8 mouse cellular contexts compared by ENCODE assay signal in genomic region chr17:65884061-65884669, GRCm38 (mm10). TPM values are rescaled to one million over a fixed set of nuclear protein-coding genes. Genes with fewer than 3 reads are reported as not detected.
DNase-seq lines count a peak whose midpoint lies in the region; ATAC-seq and TF ChIP-seq lines count a peak whose summit lies in the region.

No protein-coding gene starts in this region.

- H3K79me2 ChIP-seq in myocyte (ENCODE audit: control insufficient read depth, insufficient read depth), result peaks cover 41% of the 10 kb centered on the region

- under 1% methylated on average over 56 of the region's 56 CpGs for WGBS in heart, embryonic 10.5 days
- WGBS in embryonic facial prominence, embryonic 14.5 days, result 1% methylated on average over 34 of the region's 56 CpGs
- under 1% methylated on average over 52 of the region's 56 CpGs for WGBS in hindbrain, embryonic 10.5 days
- 0% methylated on average over 32 of the region's 56 CpGs for WGBS in limb, embryonic 14.5 days

- H3K4me3 ChIP-seq in heart, embryonic 10.5 days, result peak overlapping the region; percentile 99
- peak overlapping the region; percentile 96 for H3K4me3 ChIP-seq in G1E (ENCODE audit: low read depth, low read length)
- peak overlapping the region; percentile 92 for H3K4me3 ChIP-seq in embryonic facial prominence, embryonic 14.5 days (ENCODE audit: low read depth, low read length)
- H3K4me3 ChIP-seq in hindbrain, embryonic 10.5 days, result peak overlapping the region; percentile 93
- H3K4me3 ChIP-seq in limb, embryonic 14.5 days (replicated peaks; ENCODE audit: low read length), result peak overlapping the region; percentile 91
- H3K4me3 ChIP-seq in myocyte, result peak overlapping the region; percentile 40

- DNase-seq in heart, embryonic 10.5 days (ENCODE audit: low spot score), result peak; percentile 83
- DNase-seq in heart, postnatal 10 days, result no peak
- peak; percentile 54 for DNase-seq in G1E (ENCODE audit: low spot score)
- peak; percentile 47 for DNase-seq in embryonic facial prominence, embryonic 14.5 days (ENCODE audit: low spot score)
- no peak for DNase-seq in hindbrain, embryonic 10.5 days (ENCODE audit: low spot score)
- peak; percentile 26 for DNase-seq in limb, embryonic 14.5 days (ENCODE audit: low spot score)
- peak; percentile 73 for DNase-seq in thymus, postnatal 14 days

- H3K9me3 ChIP-seq in heart, embryonic 10.5 days, result no peaks in the 10 kb centered on the region
- no peaks in the 10 kb centered on the region for H3K9me3 ChIP-seq in G1E (replicated peaks)
- H3K9me3 ChIP-seq in embryonic facial prominence, embryonic 14.5 days (ENCODE audit: control insufficient read depth, low read length), result no peaks in the 10 kb centered on the region
- no peaks in the 10 kb centered on the region for H3K9me3 ChIP-seq in hindbrain, embryonic 10.5 days
- no peaks in the 10 kb centered on the region for H3K9me3 ChIP-seq in limb, embryonic 14.5 days (ENCODE audit: control insufficient read depth, low read length)

- TF ChIP-seq POLR2A in limb, embryonic 14.5 days (IDR thresholded peaks at IDR 0.05; ENCODE audit: borderline replicate concordance, extremely low read depth, insufficient read depth, insufficient read length), result no peak
- no peak for TF ChIP-seq POLR2A in myocyte (IDR thresholded peaks at IDR 0.05; ENCODE audit: insufficient read length, low read depth)

- H3K4me1 ChIP-seq in heart, embryonic 10.5 days, result peaks cover 20% of the 10 kb centered on the region
- H3K4me1 ChIP-seq in G1E (ENCODE audit: insufficient read depth, low read depth, low read length), result peaks cover 55% of the 10 kb centered on the region
- H3K4me1 ChIP-seq in embryonic facial prominence, embryonic 14.5 days (ENCODE audit: control insufficient read depth, insufficient read depth, low read length), result peaks cover 17% of the 10 kb centered on the region
- peaks cover 29% of the 10 kb centered on the region for H3K4me1 ChIP-seq in hindbrain, embryonic 10.5 days (replicated peaks)
- H3K4me1 ChIP-seq in limb, embryonic 14.5 days (ENCODE audit: control insufficient read depth, insufficient read depth, low read length), result peaks cover 22% of the 10 kb centered on the region

- peak overlapping the region; percentile 96 for H3ac ChIP-seq in myocyte (ENCODE audit: control insufficient read depth, insufficient read length)

- peak overlapping the region; percentile 93 for H3K27ac ChIP-seq in heart, embryonic 10.5 days
- H3K27ac ChIP-seq in embryonic facial prominence, embryonic 14.5 days (replicated peaks; ENCODE audit: low read depth, low read length), result peak overlapping the region; percentile 98
- H3K27ac ChIP-seq in hindbrain, embryonic 10.5 days, result peak overlapping the region; percentile 93
- peak overlapping the region; percentile 76 for H3K27ac ChIP-seq in limb, embryonic 14.5 days (replicated peaks; ENCODE audit: low read depth, low read length)

- H3K27me3 ChIP-seq in heart, embryonic 10.5 days (ENCODE audit: insufficient read depth, poor library complexity, severe bottlenecking), result no peaks in the 10 kb centered on the region
- no peaks in the 10 kb centered on the region for H3K27me3 ChIP-seq in G1E (ENCODE audit: insufficient read depth, low read length)
- no peaks in the 10 kb centered on the region for H3K27me3 ChIP-seq in embryonic facial prominence, embryonic 14.5 days (replicated peaks; ENCODE audit: control insufficient read depth, insufficient read depth, low read length)
- no peaks in the 10 kb centered on the region for H3K27me3 ChIP-seq in hindbrain, embryonic 10.5 days (ENCODE audit: insufficient read depth, poor library complexity, severe bottlenecking)
- no peaks in the 10 kb centered on the region for H3K27me3 ChIP-seq in limb, embryonic 14.5 days (ENCODE audit: control insufficient read depth, insufficient read depth, low read length)
- no peaks in the 10 kb centered on the region for H3K27me3 ChIP-seq in myocyte (ENCODE audit: control insufficient read depth, insufficient read depth, insufficient read length)

- 0 out of 2 replicates have a peak, but pooled peaks cover under 1% of the 10 kb centered on the region for H3K36me3 ChIP-seq in heart, embryonic 10.5 days
- H3K36me3 ChIP-seq in G1E (replicated peaks) (peaks cover 17% of the 10 kb centered on the region), myocyte (ENCODE audit: control insufficient read depth, insufficient read depth) (no peaks in the 10 kb centered on the region)
- H3K36me3 ChIP-seq in embryonic facial prominence, embryonic 14.5 days (ENCODE audit: control insufficient read depth, insufficient read depth, low read length), result no peaks in the 10 kb centered on the region
- no peaks in the 10 kb centered on the region for H3K36me3 ChIP-seq in hindbrain, embryonic 10.5 days
- H3K36me3 ChIP-seq in limb, embryonic 14.5 days (ENCODE audit: control insufficient read depth, insufficient read depth, low read length), result no peaks in the 10 kb centered on the region

- TF ChIP-seq CTCF in G1E (IDR thresholded peaks at IDR 0.05; ENCODE audit: low read depth, low read length), result no peak

- H3K4me2 ChIP-seq in embryonic facial prominence, embryonic 14.5 days (ENCODE audit: low read depth, low read length), result peak overlapping the region; percentile 90
- H3K4me2 ChIP-seq in limb, embryonic 14.5 days (replicated peaks; ENCODE audit: low read depth, low read length, severe bottlenecking), result peak overlapping the region; percentile 93
- peak overlapping the region; percentile 95 for H3K4me2 ChIP-seq in myocyte (ENCODE audit: low read depth)

- ATAC-seq in G1E (ENCODE audit: extremely low read depth, insufficient number of reproducible peaks, low FRiP score, poor library complexity, severe bottlenecking), result no peak
- peak; percentile 16 for ATAC-seq in embryonic facial prominence, embryonic 14.5 days (ENCODE audit: low read depth)
- ATAC-seq in limb, embryonic 14.5 days (ENCODE audit: low FRiP score, low read depth), result peak; percentile 21

- intact Hi-C loops in heart, postnatal 10 days (cut with DNase I), result loop anchor here (2.0 kb wide), 1 partner anchor 67 kb away; the partner anchor contains the start of gene Twsg1

- H3K9ac ChIP-seq in embryonic facial prominence, embryonic 14.5 days (ENCODE audit: low read depth, low read length), result peak overlapping the region; percentile 87
- peak overlapping the region; percentile 83 for H3K9ac ChIP-seq in limb, embryonic 14.5 days (ENCODE audit: low read depth, low read length, severe bottlenecking)

TF ChIP-seq in myocyte, 11 proteins besides CTCF, POLR2A, EP300 and RAD21:
- no peak for TF ChIP-seq MAX (IDR thresholded peaks at IDR 0.05; ENCODE audit: low read depth)
- TF ChIP-seq TCF12 (IDR thresholded peaks at IDR 0.05; ENCODE audit: insufficient read depth, poor library complexity, severe bottlenecking), result no peak
- TF ChIP-seq USF1 (IDR thresholded peaks at IDR 0.05; ENCODE audit: low read depth), result no peak
- TF ChIP-seq E2F4 (IDR thresholded peaks at IDR 0.05; ENCODE audit: insufficient read depth), result no peak
- peak in 2 of 3 experiments; percentile 20 to 63 for TF ChIP-seq MYOG (IDR thresholded peaks at IDR 0.05; ENCODE audit: control insufficient read depth in 1 of 3, insufficient read depth in 1 of 3, insufficient read length in 2 of 3, low read depth in 2 of 3)
- TF ChIP-seq CEBPB (IDR thresholded peaks at IDR 0.05; ENCODE audit: insufficient read depth, poor library complexity, severe bottlenecking), result no peak
- TF ChIP-seq MYOD1 (IDR thresholded peaks at IDR 0.05; ENCODE audit: control insufficient read depth in 1 of 3, insufficient read length in 2 of 3, low read depth in 2 of 3), result peak in 2 of 3 experiments; percentile 42 to 44
- no peak for TF ChIP-seq REST (IDR thresholded peaks at IDR 0.05; ENCODE audit: insufficient read depth, insufficient read length)

RNA-seq across cellular contexts. Expression of gene Ralbp1, which starts 1.4 kb away (rescaled TPM):
- polyA plus RNA-seq in heart, embryonic 10.5 days (2016; fragmentation: Nextera tagmentation; extraction: Ambion mirVana), result 46.1 and 52.1 TPM in 2 replicates
- total RNA-seq in heart, postnatal 10 days (2021), result 10 to 100 TPM; 30.7 to 38.1 TPM
- total RNA-seq in G1E (2014; fragmentation: Nextera tagmentation) (29.6 and 32.5 TPM in 2 replicates), G1E (2017) (63.1 and 69.1 TPM in 2 replicates)
- polyA plus RNA-seq in G1E (2012) (54.8 and 58.4 TPM in 2 replicates), myocyte (2012; fragmentation: generic; extraction: Trizol) (24.5 TPM)
- polyA plus RNA-seq in embryonic facial prominence, embryonic 14.5 days (2014; fragmentation: Nextera tagmentation; extraction: Ambion mirVana), result 88.9 and 95.6 TPM in 2 replicates
- polyA plus RNA-seq in hindbrain, embryonic 10.5 days (2016; fragmentation: Nextera tagmentation; extraction: Ambion mirVana), result 46.4 and 58.3 TPM in 2 replicates
- 39.9 and 44.2 TPM in 2 replicates for polyA plus RNA-seq in limb, embryonic 14.5 days (2012; rRNA removed)
- polyA plus RNA-seq in limb, embryonic 14.5 days (2014; fragmentation: Nextera tagmentation; extraction: Ambion mirVana), result 132 and 137 TPM in 2 replicates

Comparison
In these comparisons a context has a peak if more than half of its experiments do, and no peak if none do; other contexts are left out.
1. DNase-seq: peak in heart, embryonic 10.5 days (single experiment), G1E (single experiment), embryonic facial prominence, embryonic 14.5 days (single experiment), limb, embryonic 14.5 days (single experiment) and thymus, postnatal 14 days (single experiment); none in heart, postnatal 10 days (0 of 2) and hindbrain, embryonic 10.5 days (single experiment).
2. H3K4me3 ChIP-seq: peak in every context shown above with its lines; median percentile 99 in heart, embryonic 10.5 days; 96 in G1E; 93 in hindbrain, embryonic 10.5 days; 92 in embryonic facial prominence, embryonic 14.5 days; 91 in limb, embryonic 14.5 days; 40 in myocyte.
3. Peak in every context shown above with its lines, with median percentiles within 50 percentile points of each other: H3K27ac ChIP-seq and H3K4me2 ChIP-seq.